Mouse (Mus musculus) v-Abl transformed pro-B cells (cell line): ENCODE data around the gene U2af1.

Source experiments
- in situ Hi-C, 2 experiments: fragments of 400-800 bp; cut with MboI; formaldehyde crosslinking; loops; one replicate each; pipeline ENCODE4 v1.15.1; 2025; ENCODE audit not compliant: unreplicated experiment in 2 of 2

The U2af1 gene

DNA sequence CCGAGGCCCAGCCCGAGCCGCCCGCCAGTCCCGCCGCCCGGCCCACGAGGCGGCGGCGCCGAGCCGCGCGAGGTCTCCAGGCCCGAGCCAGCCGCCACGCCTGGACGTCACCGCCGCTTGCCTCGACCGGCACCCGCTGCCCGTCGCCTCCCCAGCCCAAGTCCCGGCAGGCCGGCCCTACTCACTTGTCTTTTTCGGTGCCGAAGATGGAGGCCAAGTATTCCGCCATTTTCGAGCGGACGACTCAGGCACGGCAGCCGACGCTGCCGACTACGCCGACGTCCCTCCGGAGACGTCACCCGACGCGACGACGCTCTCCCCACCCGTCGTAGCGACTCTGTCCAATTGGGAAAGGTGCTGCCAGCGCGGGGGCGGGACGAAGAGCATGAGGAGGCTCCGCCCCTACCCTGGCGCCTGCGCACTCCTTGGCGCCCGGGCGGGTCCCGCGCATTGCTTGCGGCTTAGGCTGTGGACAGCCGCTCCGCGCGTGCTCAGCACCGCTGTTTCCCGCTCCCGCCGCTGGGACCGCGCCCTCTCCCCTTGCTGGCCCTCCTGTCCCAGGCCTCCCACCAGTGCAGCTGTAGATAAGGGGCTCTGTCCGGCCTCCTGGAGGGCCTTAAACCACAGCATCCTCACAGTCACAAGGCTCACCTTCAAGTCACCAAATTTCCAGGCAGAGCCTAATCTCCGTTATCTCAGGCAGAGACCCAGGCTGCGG, at the start of gene U2af1:
Gene U2af1 (minus strand): TSS at position 425 of the 718 bp plus-strand sequence.
- in situ Hi-C loops: loop anchor here in 1 of 2 experiments (5.0 to 25.0 kb wide), 2 partner anchors 141 to 546 kb away; partner anchors contain the start of gene Wdr4

DNA sequence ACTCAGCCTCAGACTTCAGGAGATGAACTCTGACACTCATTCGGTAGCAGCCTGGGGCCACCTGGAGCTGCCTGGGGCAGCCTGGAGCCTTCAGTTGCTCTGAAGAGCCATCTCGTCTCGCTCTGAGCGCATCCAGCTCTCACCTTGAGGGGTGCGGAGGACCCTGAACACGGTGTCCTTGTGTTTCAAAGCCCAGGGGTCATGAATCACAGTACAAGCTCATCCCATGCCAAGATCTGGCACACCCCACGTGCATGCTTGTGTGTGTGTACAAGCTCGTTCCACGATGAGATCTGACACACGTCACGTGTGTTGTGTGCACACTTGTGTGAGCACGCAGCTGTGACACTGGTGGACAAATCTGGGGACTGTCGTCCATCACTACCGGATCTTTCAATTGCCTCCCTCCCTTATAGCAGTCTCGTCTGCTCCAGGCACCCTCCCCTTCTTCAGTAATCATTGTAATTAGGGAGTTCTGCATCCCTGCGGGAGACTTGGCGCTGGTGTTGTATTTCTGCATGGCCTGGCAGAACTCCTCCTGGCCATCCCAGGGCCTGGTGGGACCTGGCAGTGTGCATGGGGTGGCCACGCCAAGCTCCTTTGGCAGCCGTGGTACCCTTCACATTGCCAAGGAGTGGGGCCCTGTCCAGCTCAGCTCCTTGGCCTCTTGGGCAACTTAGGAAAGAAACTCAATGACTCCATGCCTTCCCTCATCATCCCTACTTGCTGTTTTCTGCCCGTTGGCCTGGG, 46.8 kb upstream of the U2af1 start:
- in situ Hi-C loops: no loop called here

DNA sequence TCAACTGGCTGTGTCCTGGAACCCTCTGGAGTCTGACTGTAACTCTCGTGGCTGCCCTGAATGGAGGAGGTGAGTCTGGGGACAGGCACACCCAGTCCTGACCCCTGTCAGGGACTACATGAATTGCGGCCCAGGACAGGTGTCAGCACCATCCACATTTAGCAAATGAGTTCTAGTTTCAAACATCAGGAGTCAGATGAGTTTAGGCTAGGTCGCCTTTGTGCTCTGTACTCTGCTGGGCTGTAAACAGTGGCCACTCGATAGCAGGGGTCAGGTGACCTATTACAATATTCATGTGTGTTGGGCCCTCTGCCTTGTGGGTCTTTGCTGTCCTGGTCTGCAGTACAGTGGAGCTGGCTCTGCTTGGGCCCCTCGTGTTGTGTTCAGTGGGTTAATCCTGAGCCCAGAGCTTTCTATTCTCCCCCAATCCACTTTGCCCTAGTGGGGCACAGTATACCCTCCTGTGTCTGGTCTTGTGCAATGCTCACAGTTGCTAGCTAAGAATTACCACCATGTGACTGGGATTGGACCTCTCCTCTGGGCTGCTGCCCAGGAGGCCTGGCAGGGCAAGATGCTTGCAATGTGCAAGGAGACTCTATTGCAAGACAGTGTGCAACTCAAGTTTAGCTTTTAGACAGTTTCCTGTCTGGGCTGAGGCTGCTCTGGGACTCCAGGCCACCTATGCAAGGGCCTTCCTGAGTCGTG, 44.7 kb upstream of the U2af1 start:
- in situ Hi-C loops: no loop called here

DNA sequence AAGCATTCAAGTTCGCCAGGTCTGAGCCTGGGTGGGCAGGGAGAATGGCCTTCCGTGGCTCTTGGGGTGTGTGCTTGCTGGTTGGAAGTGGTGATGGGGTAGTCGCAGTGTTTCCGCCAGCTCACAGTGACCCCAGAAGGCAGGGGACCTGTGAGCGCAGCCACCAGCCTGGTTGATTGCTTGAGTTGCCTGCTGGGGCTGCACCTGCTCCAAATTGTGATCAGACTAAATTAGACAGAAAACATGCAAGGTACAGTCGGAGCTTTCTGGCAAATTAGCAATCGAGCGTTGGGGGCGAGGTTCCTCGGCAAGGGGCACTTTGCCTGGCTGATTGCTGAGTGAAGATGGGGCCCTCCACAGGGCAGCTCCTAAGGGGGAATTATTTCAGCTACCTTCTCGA, 39.7 kb upstream of the U2af1 start:
- in situ Hi-C loops: loop anchor here (5.0 to 25.0 kb wide), 4 partner anchors 49 to 789 kb away; partner anchors contain the start of gene Sik1 (in 1 of the 2)

DNA sequence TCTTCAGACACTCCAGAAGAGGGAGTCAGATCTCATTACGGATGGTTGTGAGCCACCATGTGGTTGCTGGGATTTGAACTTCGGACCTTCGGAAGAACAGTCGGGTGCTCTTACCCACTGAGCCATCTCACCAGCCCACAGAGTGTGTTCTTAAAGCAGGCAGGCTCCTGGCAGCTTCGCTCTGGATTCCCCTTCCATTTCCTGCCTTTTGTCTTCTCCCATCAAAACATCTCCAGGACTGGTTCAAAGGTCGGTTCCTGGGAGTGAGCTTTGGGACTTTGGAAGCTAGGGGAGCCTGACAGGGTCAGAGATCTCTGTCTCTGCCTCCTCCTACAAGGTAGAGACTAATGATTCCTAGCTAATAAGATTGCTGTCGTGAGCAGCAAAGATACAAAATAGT, 36.7 kb upstream of the U2af1 start:
- in situ Hi-C loops: loop anchor here (5.0 to 25.0 kb wide), 4 partner anchors 52 to 792 kb away; partner anchors contain the start of gene Sik1 (in 1 of the 2)

DNA sequence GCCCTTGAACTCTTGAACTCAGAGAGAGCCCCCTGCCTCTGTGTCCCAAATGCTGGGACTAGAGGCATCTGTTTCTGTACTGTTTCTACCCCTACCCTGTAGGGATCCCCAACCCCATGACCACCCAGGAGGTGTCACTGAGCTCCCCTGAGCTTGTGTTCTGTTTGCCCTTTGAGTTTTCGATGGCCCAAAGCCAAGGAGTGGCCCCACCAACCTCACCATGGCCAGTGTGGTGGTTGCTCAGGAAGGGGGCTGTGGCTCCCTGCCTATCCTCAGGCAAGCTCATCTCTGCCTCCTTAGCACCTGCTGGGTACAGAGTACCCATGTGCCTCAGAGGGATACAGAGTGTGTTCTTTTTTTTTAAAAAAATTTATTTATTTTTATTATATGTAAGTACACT, 36.3 kb upstream of the U2af1 start:
- in situ Hi-C loops: loop anchor here (5.0 to 25.0 kb wide), 4 partner anchors 52 to 792 kb away; partner anchors contain the start of gene Sik1 (in 2 of the 2)

DNA sequence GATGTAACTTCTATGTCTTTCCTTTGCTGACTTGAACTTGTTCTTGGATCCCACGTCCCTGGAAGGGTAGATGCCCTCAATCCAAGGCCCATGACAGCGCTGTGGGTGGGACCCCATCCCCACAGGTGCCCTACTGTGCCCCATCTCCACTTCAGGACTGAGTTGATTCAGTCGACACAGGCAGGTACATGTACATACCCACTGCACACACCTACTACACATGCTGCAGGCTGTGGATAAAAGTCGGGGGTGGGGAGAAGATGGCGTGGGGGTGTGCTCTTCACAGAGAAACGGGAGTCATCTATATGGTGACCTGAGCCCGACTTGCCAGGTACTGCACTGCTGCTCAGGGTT, 35.3 kb upstream of the U2af1 start:
- in situ Hi-C loops: loop anchor here (5.0 to 25.0 kb wide), 3 partner anchors 163 to 793 kb away; partner anchors contain the start of gene Sik1 (in 1 of the 2)

DNA sequence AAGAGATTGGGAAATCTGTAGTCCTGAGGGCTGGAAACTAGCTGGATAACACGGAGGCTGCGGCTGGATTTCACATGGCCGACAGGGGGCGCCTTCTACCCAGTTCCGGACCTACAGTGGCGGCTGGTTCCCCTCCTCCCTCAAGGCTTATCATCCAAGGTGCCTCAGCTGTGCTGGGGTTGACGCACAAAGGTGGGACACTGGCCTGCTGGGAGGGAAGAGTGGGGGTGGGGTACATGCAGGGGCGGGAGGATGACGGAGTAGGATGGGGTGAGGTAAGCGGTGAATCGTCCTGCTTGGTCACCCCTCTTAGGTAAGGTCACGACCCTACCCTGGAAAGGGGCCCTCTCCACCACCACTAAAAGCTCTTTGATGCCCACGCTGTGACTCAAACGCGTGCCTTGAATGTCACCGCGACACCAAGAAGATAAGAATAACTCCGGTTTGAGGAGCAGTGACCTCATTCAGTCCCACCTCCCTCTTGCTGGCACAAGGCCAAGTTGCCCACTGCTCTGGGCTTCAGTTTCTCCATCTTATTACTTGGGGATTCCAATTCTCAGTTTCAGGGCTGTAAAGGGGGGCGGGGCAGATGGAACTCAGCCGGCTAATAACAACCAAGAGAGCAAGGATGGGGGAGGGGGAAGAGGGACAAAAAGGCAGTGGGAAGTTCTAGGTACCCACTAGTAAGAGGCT, 34.8 kb upstream of the U2af1 start:
- in situ Hi-C loops: loop anchor here (5.0 to 25.0 kb wide), 3 partner anchors 164 to 794 kb away; partner anchors contain the start of gene Sik1 (in 1 of the 2)

DNA sequence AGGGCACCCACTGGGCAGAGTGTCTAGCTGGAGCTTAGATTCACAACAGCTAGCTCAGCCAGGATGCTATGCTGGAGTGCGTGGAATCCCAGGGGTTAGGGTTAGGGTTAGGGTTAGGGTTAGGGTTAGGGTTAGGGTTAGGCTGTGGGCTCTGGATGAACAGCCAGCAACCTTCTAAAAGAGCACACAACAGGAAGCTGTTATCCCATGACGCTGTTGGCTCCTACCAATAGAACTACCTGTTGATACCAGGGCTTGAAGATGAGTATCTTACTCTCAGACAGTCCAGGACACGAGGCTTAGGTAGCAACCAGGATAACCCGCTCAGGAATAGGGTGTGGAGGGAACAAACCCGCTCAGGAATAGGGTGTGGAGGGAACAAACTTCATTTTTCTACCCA, 34.2 kb upstream of the U2af1 start:
- in situ Hi-C loops: loop anchor here (5.0 to 25.0 kb wide), 3 partner anchors 164 to 794 kb away; partner anchors contain the start of gene Sik1 (in 1 of the 2)

DNA sequence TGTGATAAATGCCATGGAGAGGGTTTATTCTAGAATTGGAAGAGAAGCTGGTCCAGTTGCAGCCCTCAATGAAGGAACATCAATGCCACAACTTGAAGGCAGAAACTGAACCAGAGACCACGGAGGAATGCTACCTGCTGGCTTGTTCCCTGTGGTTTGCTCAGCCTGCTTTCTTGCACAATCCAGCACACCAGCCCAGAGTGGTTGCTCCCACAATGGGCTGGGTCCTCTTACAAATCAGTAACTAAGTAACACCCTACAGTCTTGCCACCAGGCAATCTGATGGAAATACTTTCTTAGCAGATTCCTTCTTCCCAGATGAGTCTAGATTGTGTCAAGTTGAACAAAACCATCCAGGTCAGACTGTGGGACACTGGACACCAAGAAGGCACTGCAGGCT, 30.9 kb upstream of the U2af1 start:
- in situ Hi-C loops: loop anchor here (5.0 to 25.0 kb wide), 5 partner anchors 168 to 798 kb away; partner anchors contain the start of gene Sik1 (in 1 of the 2)

DNA sequence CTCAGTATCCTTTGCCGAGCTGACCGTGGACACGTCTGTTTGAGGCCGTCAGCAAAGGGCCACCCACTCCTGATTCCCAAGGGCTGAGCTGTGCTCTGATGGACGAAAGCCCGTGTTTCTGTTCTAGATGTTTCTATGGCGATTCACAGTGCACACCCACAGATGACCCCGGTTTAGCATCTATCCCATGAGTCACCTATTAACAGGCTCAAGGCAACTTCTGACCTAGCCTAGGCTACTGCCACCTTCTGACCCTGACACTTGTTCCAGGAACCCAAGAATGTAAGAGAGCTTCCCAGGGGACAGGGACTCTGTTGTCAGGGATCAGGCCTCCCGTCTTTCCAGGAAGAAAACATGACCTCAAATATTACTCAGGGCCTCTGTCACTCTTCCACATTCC, 29.4 kb upstream of the U2af1 start:
- in situ Hi-C loops: loop anchor here (5.0 to 25.0 kb wide), 4 partner anchors 334 to 799 kb away; no protein-coding TSS in a partner anchor

DNA sequence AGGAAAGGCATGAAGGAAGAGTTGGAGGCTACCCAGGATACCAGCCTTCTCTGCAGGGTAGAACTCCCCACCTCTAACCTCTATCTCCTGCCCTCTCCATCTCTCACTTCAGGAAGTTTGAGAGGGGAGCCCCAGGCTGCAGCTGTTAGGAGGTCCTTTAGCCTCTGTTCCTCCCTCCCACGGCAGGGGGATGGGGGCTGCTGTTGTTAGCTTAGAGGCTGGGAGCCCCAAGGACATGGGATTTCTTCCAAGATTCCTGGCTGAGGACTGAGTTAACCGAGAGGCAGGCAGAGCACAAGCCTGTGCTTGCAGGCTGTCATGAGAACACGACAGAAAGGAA, 27.5 kb upstream of the U2af1 start:
- in situ Hi-C loops: loop anchor here (5.0 to 25.0 kb wide), 4 partner anchors 336 to 801 kb away; no protein-coding TSS in a partner anchor

DNA sequence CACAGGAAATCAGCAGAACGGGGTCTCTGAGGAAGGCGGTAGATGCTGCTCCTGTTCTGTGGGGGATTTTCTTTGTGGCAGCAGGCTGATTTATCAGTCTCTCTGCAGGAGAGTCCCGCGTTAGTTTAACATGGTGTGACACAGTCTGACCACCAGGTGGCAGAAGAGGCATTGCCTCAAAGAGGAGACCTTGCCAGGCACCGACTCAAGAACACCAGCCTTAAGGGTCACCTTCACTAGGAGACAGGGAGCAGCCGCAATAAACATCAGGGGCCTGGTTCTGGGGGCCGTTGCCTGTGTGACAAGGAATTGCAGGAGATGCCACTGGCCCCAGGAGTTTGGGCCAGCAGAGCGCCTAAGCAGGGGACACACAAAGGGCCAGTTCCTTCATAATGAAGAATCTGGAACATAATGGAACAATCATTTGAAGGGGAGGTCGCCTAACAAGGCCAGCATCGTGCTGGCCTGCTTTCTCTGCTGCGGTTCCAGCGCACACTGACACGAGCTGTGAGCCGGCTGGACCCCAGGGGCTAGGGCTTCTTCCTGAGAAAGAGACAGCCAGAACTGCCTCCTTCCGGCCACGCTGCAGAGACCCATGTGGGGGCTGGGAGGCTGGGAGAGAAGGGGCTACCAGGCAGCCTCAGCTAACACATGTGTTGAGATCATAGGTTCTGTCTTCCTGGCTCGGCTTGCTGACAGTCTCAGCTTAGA, 27.0 kb upstream of the U2af1 start:
- in situ Hi-C loops: loop anchor here (5.0 to 25.0 kb wide), 4 partner anchors 337 to 802 kb away; no protein-coding TSS in a partner anchor

DNA sequence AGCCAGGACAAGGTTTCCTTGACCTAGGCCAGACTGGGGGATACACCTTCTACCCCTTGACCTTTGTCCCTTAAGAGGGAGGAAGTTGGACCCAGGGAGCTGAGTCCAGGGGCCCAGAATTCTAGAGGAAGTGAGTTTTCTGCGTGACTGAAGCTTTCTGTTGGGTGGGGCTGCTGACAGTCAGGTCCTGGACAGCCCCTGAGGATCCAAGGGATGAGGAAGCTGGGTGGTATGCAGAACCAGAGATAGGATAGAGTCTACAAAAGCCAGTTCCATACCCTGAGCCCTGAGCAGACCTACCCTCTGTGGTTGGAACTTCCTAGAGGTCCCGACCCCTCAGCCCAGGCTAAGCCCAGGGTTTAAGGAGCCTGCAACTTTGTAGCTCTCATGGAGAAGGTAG, 21.8 kb upstream of the U2af1 start:
- in situ Hi-C loops: loop anchor here (5.0 to 25.0 kb wide), 4 partner anchors 347 to 807 kb away; no protein-coding TSS in a partner anchor

DNA sequence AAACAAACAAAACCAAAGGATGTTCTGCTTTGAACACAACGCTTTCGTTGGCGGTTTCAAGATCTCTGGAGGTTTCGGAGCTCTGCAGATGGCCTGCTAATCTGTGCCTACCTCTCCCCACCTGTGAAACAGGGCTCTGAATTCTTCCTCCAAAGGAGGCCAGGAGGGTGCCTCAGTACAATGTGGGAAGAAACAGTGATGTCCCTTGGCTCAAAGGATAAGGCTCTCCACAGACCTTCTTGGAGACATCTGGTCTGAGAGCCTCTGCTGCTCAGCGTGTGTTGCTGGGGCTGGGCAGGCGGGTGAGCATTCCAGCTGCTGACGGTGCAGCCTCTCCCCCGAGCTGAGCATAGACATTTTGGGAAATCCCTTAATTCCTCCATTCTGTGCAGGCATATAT, 18.8 kb upstream of the U2af1 start, which contains the start of gene Cryaa:
Gene Cryaa (plus strand): TSS at position 301 of the 400 bp plus-strand sequence.
- in situ Hi-C loops: loop anchor here (25.0 kb wide), 2 partner anchors 535 to 810 kb away; no protein-coding TSS in a partner anchor

DNA sequence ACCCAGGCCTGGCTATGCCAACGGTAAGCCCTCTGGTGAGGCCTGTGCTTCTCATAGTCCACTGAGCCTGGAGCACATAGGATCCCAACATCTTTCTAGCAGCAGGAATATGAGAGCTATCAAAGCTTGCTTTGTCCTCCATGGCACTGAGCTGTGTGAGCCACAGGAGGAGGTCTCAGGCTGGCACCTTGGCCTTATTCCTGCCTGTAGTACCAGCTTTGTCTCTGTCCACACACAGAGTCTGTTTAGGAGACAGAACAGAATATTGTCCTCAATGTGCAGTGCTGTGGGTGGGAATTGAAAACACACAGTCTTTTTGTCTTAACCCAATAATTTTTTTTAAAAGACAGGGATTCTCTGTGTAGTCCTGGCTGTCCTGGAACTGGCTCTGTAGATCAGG, 15.7 kb upstream of the U2af1 start:
- in situ Hi-C loops: loop anchor here in 1 of 2 experiments (25.0 kb wide), 1 partner anchor 562 kb away; no protein-coding TSS in a partner anchor

DNA sequence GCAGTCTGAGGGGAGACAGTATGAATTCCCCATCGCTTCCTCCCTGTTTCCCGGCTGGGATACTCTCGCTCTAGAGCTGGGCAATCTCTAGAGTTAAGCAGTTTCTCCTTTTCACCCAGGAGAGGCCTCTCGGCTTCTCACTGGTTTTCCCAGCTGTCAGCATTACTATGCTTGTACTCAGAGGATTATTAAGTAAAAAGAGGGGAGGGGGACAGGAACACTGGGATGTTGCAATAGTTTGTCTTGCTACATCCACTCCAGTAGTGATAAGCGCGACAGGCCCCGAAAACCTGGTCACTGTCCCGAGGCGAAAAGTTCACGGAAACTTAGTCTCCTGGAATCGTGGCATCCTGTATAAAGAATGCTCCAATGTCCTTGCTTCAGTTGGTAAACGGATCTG, 13.6 kb upstream of the U2af1 start:
- in situ Hi-C loops: loop anchor here in 1 of 2 experiments (25.0 kb wide), 1 partner anchor 560 kb away; no protein-coding TSS in a partner anchor

DNA sequence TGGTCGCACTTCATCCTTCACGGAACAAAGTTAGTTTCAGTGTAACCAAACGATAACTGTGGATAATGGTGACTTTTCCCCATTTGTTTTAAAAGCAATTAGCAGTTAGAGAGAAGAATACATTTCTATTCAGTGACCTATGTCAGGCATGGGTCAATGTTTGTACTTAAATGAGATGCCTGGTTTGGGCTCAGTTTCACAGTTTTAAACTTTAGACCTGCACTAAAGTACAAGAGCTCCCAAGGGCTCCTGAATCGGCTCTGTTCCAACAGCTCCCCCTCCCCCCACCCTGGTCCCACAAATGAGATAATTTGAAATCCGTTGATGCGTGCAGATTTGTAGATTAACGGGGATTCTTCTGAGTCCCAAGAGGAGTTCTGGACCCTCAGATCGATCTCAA, 13.0 kb upstream of the U2af1 start:
- in situ Hi-C loops: loop anchor here in 1 of 2 experiments (25.0 kb wide), 1 partner anchor 559 kb away; no protein-coding TSS in a partner anchor

DNA sequence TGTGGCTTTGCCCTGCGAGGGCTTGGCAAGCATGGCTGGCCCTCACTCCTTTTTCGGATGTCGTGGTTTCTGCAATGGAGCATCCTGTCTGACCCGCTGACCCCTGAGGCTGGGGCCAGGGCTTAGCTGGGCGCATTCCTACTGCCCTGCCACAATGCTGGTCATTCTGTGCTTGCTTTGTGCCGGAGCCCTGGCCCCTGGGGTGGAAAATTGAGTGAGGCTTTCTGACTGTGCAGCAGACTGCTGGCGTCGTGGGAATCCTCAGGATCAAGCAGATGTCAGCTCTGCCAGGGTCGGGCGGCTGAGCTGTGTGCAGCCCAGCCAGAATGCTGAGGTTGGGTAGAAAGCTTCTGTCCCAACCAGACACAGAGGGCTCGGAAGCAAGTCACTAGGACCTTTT, 11.5 kb upstream of the U2af1 start:
- in situ Hi-C loops: loop anchor here in 1 of 2 experiments (25.0 kb wide), 1 partner anchor 558 kb away; no protein-coding TSS in a partner anchor
